Mouse (Mus musculus): ENCODE data around the gene Sim1. TPM values are rescaled to one million over a fixed set of nuclear protein-coding genes. Genes with fewer than 3 reads are reported as not detected.

Gene Sim1
- polyA plus RNA-seq, 1 experiment from 2014 or later = not detected

DNA sequence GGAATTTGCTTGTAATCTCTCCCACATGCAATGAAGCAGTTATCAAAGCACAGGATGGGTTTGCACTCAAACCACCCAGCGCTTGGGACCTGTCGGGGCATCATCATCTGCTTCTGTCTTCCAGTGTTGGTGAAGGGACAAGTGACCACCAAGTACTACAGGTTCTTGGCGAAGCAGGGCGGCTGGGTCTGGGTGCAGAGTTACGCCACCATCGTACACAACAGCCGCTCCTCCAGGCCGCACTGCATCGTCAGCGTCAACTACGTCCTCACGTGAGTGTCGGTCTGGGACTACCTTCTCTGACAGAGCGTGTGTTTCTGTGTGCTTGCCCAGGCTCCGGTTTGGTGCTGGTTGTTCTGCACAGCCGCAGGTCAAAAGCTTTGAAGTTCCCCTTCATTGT is 15.8 kb downstream of the Sim1 start:
- WGBS = 7% methylated on average over 16 of the region's 16 CpGs
- Histone ChIP-seq H3K9me3 (ENCODE audit: control insufficient read depth, low read depth, low read length) (no peaks in the 10 kb centered on the region), H3K4me2 (replicated peaks; ENCODE audit: low read depth, low read length) (peak overlapping the region; percentile 35), H3K27me3 (ENCODE audit: control insufficient read depth, insufficient read depth, low read length) (peaks cover 60% of the 10 kb centered on the region), H3K4me1 (ENCODE audit: control insufficient read depth, insufficient read depth, low read length) (no peaks in the 10 kb centered on the region), H3K27ac (ENCODE audit: low read length) (no peak overlapping the region), H3K36me3 (ENCODE audit: control insufficient read depth, insufficient read depth, low read length) (no peaks in the 10 kb centered on the region), H3K4me3 (ENCODE audit: low read depth, low read length) (peak overlapping the region; percentile 6; the same call in 1 of the 2 replicates), H3K9ac (replicated peaks; ENCODE audit: low read depth, low read length) (no peak overlapping the region)
- ATAC-seq (ENCODE audit: insufficient number of reproducible peaks, insufficient read depth, low FRiP score, low read depth) = no peak; the same call in 1 of the 2 replicates

DNA sequence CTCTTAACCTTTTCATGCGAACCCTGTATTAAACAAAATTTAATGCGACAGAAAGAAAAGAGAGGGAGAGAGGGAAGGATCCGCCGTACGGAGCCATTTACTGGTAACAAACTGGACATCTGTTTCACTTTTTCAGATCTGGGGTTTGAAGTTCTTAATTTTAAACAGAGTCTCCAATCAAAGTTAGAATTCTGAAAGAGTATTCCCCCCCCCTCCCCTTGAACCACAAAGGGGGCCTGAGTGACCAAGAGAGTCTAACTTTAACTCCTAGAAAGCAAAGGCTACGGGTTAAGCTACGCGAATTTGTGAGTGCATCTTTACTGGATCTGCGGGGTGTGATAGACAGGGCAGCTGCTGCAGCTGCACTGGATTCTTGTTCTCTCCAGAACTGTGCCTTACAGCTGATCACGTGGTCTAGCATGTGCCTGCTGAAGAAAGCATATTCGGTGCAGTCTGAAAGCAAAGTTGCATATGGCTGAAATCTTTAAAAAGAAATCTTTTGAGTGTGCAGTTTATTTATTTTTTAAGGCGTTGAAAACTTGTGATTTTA is 16.4 kb downstream of the Sim1 start:
- ATAC-seq (ENCODE audit: insufficient number of reproducible peaks, insufficient read depth, low FRiP score, low read depth) = peak; percentile 76; the same call in 1 of the 2 replicates
- Histone ChIP-seq H3K27ac (ENCODE audit: low read length) (no peak overlapping the region), H3K36me3 (ENCODE audit: control insufficient read depth, insufficient read depth, low read length) (no peaks in the 10 kb centered on the region), H3K9me3 (ENCODE audit: control insufficient read depth, low read depth, low read length) (no peaks in the 10 kb centered on the region), H3K4me2 (replicated peaks; ENCODE audit: low read depth, low read length) (peak overlapping the region; percentile 35), H3K4me1 (ENCODE audit: control insufficient read depth, insufficient read depth, low read length) (no peaks in the 10 kb centered on the region), H3K9ac (replicated peaks; ENCODE audit: low read depth, low read length) (no peak overlapping the region), H3K4me3 (ENCODE audit: low read depth, low read length) (peak overlapping the region; percentile 6; the same call in 1 of the 2 replicates), H3K27me3 (ENCODE audit: control insufficient read depth, insufficient read depth, low read length) (peaks cover 54% of the 10 kb centered on the region)
- 5% methylated on average over 12 of the region's 12 CpGs for WGBS

DNA sequence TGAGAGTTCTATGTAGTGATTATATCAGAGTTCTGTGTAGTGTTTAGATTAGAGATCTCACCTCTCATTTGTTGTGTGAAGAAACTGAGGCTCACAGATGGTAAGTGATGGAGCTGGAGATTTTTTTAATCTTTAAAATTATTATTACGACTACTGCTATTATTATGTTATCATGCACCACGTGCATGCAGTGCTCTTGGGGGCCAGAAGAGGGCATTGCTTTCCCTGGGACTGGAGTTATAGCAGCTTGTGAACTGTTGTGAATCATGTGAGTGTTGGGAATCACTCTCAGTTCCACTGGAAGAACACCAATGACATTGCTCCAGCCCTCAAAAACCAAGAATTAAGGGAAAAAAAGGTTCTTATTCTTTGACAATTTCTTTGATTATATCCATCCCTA is 21.1 kb downstream of the Sim1 start:
- H3K4me1 ChIP-seq (ENCODE audit: control insufficient read depth, insufficient read depth, low read length) = no peaks in the 10 kb centered on the region
- ATAC-seq (ENCODE audit: insufficient number of reproducible peaks, insufficient read depth, low FRiP score, low read depth) = no peak
- peaks cover 12% of the 10 kb centered on the region for H3K27me3 ChIP-seq (ENCODE audit: control insufficient read depth, insufficient read depth, low read length)
- no peak overlapping the region for H3K4me2 ChIP-seq (replicated peaks; ENCODE audit: low read depth, low read length)
- H3K9me3 ChIP-seq (ENCODE audit: control insufficient read depth, low read depth, low read length) = no peaks in the 10 kb centered on the region
- H3K36me3 ChIP-seq (ENCODE audit: control insufficient read depth, insufficient read depth, low read length) = no peaks in the 10 kb centered on the region
- no peak overlapping the region for H3K27ac ChIP-seq (ENCODE audit: low read length)
- no peak overlapping the region for H3K4me3 ChIP-seq (ENCODE audit: low read depth, low read length)
- WGBS = 49% methylated on average over 2 of the region's 2 CpGs
- no peak overlapping the region for H3K9ac ChIP-seq (replicated peaks; ENCODE audit: low read depth, low read length)

DNA sequence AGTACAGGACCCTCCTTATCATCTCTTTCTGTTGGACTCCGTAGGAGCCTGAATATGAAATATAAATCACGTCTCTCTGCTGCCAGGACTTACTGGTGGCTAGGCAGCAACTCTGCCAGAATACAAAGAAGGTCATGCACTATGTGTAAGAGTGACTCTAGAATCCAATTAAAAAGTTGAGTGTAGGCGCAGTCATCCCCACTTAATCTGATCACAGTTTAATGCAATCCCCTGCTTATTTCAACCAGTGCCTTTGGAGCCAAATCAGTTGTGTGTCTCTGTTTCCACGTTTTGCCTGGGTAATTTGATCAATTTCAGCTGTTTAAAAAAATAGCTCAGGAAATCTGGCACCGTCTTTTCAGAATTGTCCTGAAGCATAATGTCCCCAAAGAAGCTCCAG is 34.7 kb downstream of the Sim1 start:
- no peaks in the 10 kb centered on the region for H3K27me3 ChIP-seq (ENCODE audit: control insufficient read depth, insufficient read depth, low read length)
- WGBS = 53% methylated on average over 5 of the region's 5 CpGs
- no peak overlapping the region for H3K27ac ChIP-seq (ENCODE audit: low read length)
- no peaks in the 10 kb centered on the region for H3K9me3 ChIP-seq (ENCODE audit: control insufficient read depth, low read depth, low read length)
- H3K4me2 ChIP-seq (replicated peaks; ENCODE audit: low read depth, low read length) = no peak overlapping the region
- no peak overlapping the region for H3K4me3 ChIP-seq (ENCODE audit: low read depth, low read length)
- no peak for ATAC-seq (ENCODE audit: insufficient number of reproducible peaks, insufficient read depth, low FRiP score, low read depth)
- H3K4me1 ChIP-seq (ENCODE audit: control insufficient read depth, insufficient read depth, low read length) = no peaks in the 10 kb centered on the region
- no peak overlapping the region for H3K9ac ChIP-seq (replicated peaks; ENCODE audit: low read depth, low read length)
- H3K36me3 ChIP-seq (ENCODE audit: control insufficient read depth, insufficient read depth, low read length) = no peaks in the 10 kb centered on the region

DNA sequence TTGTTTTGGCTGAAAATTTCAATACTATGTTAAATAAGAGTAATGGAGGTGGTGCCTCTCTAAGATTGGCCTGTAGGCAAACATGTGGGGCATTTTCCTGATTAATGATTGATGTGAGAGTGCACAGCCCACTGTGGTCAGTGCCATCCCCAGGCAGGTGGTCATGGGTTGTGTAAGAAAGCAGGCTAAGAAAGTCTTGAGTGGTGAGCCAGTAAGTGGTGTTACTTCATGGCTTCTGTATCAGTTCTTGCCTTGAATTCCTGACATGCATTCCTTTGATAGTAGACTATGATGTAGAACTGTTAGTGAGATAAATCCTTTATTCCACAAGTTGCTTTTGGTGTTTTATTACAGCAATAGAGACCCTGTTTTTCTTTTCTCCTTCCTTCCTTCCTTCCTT is 41.1 kb downstream of the Sim1 start:
- H3K4me2 ChIP-seq (replicated peaks; ENCODE audit: low read depth, low read length) = no peak overlapping the region
- no peaks in the 10 kb centered on the region for H3K36me3 ChIP-seq (ENCODE audit: control insufficient read depth, insufficient read depth, low read length)
- ATAC-seq (ENCODE audit: insufficient number of reproducible peaks, insufficient read depth, low FRiP score, low read depth) = no peak
- H3K4me1 ChIP-seq (ENCODE audit: control insufficient read depth, insufficient read depth, low read length) = no peaks in the 10 kb centered on the region
- no peak overlapping the region for H3K4me3 ChIP-seq (ENCODE audit: low read depth, low read length)
- no peak overlapping the region for H3K27ac ChIP-seq (ENCODE audit: low read length)
- H3K9ac ChIP-seq (replicated peaks; ENCODE audit: low read depth, low read length) = no peak overlapping the region
- no peaks in the 10 kb centered on the region for H3K9me3 ChIP-seq (ENCODE audit: control insufficient read depth, low read depth, low read length)
- H3K27me3 ChIP-seq (ENCODE audit: control insufficient read depth, insufficient read depth, low read length) = no peaks in the 10 kb centered on the region

DNA sequence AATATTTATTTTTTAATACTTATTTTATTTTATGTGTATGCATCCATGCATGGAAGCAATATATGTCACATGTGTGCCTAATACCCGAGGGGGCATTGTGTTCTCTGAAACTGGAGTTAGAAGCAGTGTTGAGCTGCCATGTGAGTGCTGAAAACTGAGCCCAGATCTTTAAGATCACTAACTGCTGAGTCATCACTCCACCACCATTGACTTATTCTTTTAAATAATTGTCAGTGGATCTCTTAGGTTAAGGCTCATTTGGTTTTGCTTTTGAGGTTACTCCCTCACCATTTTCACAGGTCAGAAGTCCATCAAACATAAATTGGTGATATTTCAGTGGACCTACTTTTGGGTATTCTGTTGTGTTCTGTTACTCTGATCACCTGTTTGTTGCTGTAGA is 79.1 kb downstream of the Sim1 start:
- no peaks in the 10 kb centered on the region for H3K36me3 ChIP-seq (ENCODE audit: control insufficient read depth, insufficient read depth, low read length)
- no peak overlapping the region for H3K4me2 ChIP-seq (replicated peaks; ENCODE audit: low read depth, low read length)
- no peaks in the 10 kb centered on the region for H3K27me3 ChIP-seq (ENCODE audit: control insufficient read depth, insufficient read depth, low read length)
- no peaks in the 10 kb centered on the region for H3K9me3 ChIP-seq (ENCODE audit: control insufficient read depth, low read depth, low read length)
- no peaks in the 10 kb centered on the region for H3K4me1 ChIP-seq (ENCODE audit: control insufficient read depth, insufficient read depth, low read length)
- no peak overlapping the region for H3K4me3 ChIP-seq (ENCODE audit: low read depth, low read length)
- WGBS = 65% methylated on average over 1 of the region's 1 CpGs
- no peak for ATAC-seq (ENCODE audit: insufficient number of reproducible peaks, insufficient read depth, low FRiP score, low read depth)
- no peak overlapping the region for H3K9ac ChIP-seq (replicated peaks; ENCODE audit: low read depth, low read length)
- no peak overlapping the region for H3K27ac ChIP-seq (ENCODE audit: low read length)

DNA sequence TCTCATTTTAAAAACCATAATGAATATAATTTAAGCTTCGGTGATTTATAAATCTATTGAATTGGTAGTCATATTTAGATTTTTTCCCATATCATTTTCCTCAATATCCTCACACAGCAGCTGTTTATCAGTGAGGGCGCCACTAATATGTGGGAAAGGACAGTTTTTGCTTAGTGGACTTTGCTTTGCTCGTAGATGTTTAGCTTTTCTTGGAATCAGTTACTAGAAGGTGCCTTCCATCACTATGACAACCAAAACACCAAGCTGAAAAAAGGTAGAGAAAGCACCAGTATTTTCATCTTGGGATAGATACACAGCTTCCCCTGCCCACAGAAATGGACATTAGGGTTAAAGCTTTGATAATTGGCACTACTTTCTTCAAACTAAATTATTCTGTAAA is 87.3 kb downstream of the Sim1 start:
- no peaks in the 10 kb centered on the region for H3K9me3 ChIP-seq (ENCODE audit: control insufficient read depth, low read depth, low read length)
- H3K9ac ChIP-seq (replicated peaks; ENCODE audit: low read depth, low read length) = no peak overlapping the region
- H3K27me3 ChIP-seq (ENCODE audit: control insufficient read depth, insufficient read depth, low read length) = no peaks in the 10 kb centered on the region
- H3K4me2 ChIP-seq (replicated peaks; ENCODE audit: low read depth, low read length) = no peak overlapping the region
- H3K36me3 ChIP-seq (ENCODE audit: control insufficient read depth, insufficient read depth, low read length) = no peaks in the 10 kb centered on the region
- no peak for ATAC-seq (ENCODE audit: insufficient number of reproducible peaks, insufficient read depth, low FRiP score, low read depth)
- H3K4me1 ChIP-seq (ENCODE audit: control insufficient read depth, insufficient read depth, low read length) = no peaks in the 10 kb centered on the region
- H3K4me3 ChIP-seq (ENCODE audit: low read depth, low read length) = no peak overlapping the region
- no peak overlapping the region for H3K27ac ChIP-seq (ENCODE audit: low read length)
- 73% methylated on average over 3 of the region's 3 CpGs for WGBS

DNA sequence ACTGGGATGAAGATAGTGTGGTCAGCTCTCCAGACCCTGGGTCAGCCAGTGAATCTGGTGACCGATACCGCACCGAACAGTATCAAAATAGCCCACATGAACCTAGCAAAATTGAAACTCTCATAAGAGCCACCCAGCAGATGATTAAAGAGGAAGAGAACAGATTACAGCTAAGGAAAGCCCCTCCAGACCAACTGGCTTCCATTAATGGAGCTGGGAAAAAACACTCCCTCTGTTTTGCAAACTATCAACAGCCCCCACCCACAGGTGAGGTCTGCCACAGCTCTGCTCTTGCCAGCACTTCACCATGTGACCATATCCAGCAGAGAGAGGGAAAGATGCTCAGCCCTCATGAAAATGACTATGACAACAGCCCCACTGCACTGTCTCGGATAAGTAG is 89.1 kb downstream of the Sim1 start:
- Histone ChIP-seq H3K4me3 (ENCODE audit: low read depth, low read length) (no peak overlapping the region), H3K4me2 (replicated peaks; ENCODE audit: low read depth, low read length) (no peak overlapping the region), H3K27me3 (ENCODE audit: control insufficient read depth, insufficient read depth, low read length) (no peaks in the 10 kb centered on the region), H3K9me3 (ENCODE audit: control insufficient read depth, low read depth, low read length) (no peaks in the 10 kb centered on the region), H3K9ac (replicated peaks; ENCODE audit: low read depth, low read length) (no peak overlapping the region), H3K4me1 (ENCODE audit: control insufficient read depth, insufficient read depth, low read length) (no peaks in the 10 kb centered on the region), H3K36me3 (ENCODE audit: control insufficient read depth, insufficient read depth, low read length) (no peaks in the 10 kb centered on the region), H3K27ac (ENCODE audit: low read length) (no peak overlapping the region)
- ATAC-seq (ENCODE audit: insufficient number of reproducible peaks, insufficient read depth, low FRiP score, low read depth) = no peak
- WGBS = 89% methylated on average over 4 of the region's 4 CpGs

DNA sequence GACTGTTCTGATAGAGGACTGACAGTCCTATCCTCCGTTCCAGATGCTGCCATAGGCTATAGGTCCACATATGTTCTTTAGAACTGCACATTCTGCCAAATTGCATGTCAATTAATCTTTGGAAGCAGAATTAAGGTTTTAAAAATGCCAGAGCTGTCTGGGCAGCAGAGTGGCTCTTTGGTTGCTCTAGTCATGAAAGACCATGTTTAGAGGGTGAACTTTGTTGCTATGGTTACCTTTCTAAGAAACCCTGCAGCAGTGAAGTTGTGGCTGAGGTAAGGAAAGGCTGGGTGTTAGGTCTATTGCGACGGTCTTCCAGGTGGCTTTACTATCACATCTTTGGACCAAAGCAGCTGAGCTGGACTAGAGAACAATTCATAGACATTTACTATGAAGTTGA is 113.2 kb downstream of the Sim1 start:
- H3K4me3 ChIP-seq (ENCODE audit: low read depth, low read length) = no peak overlapping the region
- H3K36me3 ChIP-seq (ENCODE audit: control insufficient read depth, insufficient read depth, low read length) = no peaks in the 10 kb centered on the region
- 51% methylated on average over 3 of the region's 3 CpGs for WGBS
- H3K4me2 ChIP-seq (replicated peaks; ENCODE audit: low read depth, low read length) = no peak overlapping the region
- H3K27me3 ChIP-seq (ENCODE audit: control insufficient read depth, insufficient read depth, low read length) = no peaks in the 10 kb centered on the region
- H3K9ac ChIP-seq (replicated peaks; ENCODE audit: low read depth, low read length) = no peak overlapping the region
- H3K4me1 ChIP-seq (ENCODE audit: control insufficient read depth, insufficient read depth, low read length) = no peaks in the 10 kb centered on the region; the same call in 1 of the 2 replicates
- no peak for ATAC-seq (ENCODE audit: insufficient number of reproducible peaks, insufficient read depth, low FRiP score, low read depth)
- no peak overlapping the region for H3K27ac ChIP-seq (ENCODE audit: low read length)
- H3K9me3 ChIP-seq (ENCODE audit: control insufficient read depth, low read depth, low read length) = no peaks in the 10 kb centered on the region
